Mouse (Mus musculus) MEL (cell line): ENCODE measurements around the gene Rpl7a. TPM values are rescaled to one million over a fixed set of nuclear protein-coding genes. Genes with fewer than 3 reads are reported as not detected.

Experiments
- DNase-seq: peaks from one replicate; pipeline ENCODE4 v3.0.0; 2011; ENCODE audit warnings: low read depth, low spot score
- H3K27ac ChIP-seq: 2 replicates; pipeline ENCODE4 v1.5.1; 2012; ENCODE audit warnings: low read depth, mild to moderate bottlenecking, control low read depth, low read length, moderate library complexity; ENCODE audit not compliant: control insufficient read depth
- H3K27me3 ChIP-seq, 2 experiments: fragments of 150-350 bp in 1 of 2; sonication (generic) in 1 of 2; 2 replicates each; pipeline ENCODE4 v1.6.1; 2012; ENCODE audit warnings: low read length in 2 of 2, mild to moderate bottlenecking in 2 of 2, improper control_type of control experiment in 1 of 2, moderate library complexity in 1 of 2; ENCODE audit not compliant: insufficient read depth in 2 of 2, control insufficient read depth in 1 of 2
- H3K36me3 ChIP-seq, 2 experiments: 2 replicates each; pipeline ENCODE4 v1.6.1; 2012 to 2014; ENCODE audit warnings: low read length in 2 of 2, improper control_type of control experiment in 1 of 2, inconsistent platforms in 1 of 2, mild to moderate bottlenecking in 1 of 2; ENCODE audit not compliant: insufficient read depth in 2 of 2, control insufficient read depth in 1 of 2
- H3K4me1 ChIP-seq, 2 experiments: fragments of 150-350 bp in 1 of 2; sonication (generic) in 1 of 2; 2 replicates each; pipeline ENCODE4 v1.6.1; 2012; ENCODE audit warnings: low read length in 2 of 2, improper control_type of control experiment in 1 of 2, mild to moderate bottlenecking in 1 of 2; ENCODE audit not compliant: insufficient read depth in 2 of 2, control insufficient read depth in 1 of 2
- H3K4me3 ChIP-seq, 2 experiments: fragments of 150-350 bp in 1 of 2; sonication (generic) in 1 of 2; 2 replicates each; pipeline ENCODE4 v1.5.1; 2012; ENCODE audit warnings: low read depth in 2 of 2, low read length in 2 of 2, mild to moderate bottlenecking in 2 of 2, moderate library complexity in 2 of 2, control low read depth in 1 of 2, improper control_type of control experiment in 1 of 2; ENCODE audit not compliant: control insufficient read depth in 1 of 2, insufficient read depth in 1 of 2
- H3K79me2 ChIP-seq: 2 replicates; pipeline ENCODE4 v1.6.1; 2012; ENCODE audit warnings: mild to moderate bottlenecking, low read length, moderate library complexity; ENCODE audit not compliant: control insufficient read depth, poor library complexity, insufficient read depth
- H3K9ac ChIP-seq: 2 replicates; pipeline ENCODE4 v1.6.1; 2012; ENCODE audit warnings: low read depth, mild to moderate bottlenecking, control low read depth, low read length, moderate library complexity; ENCODE audit not compliant: control insufficient read depth, poor library complexity, severe bottlenecking
- H3K9me3 ChIP-seq: fragments of 150-350 bp; sonication (generic); replicated peaks from 2 replicates; pipeline ENCODE4 v1.6.1; 2012; ENCODE audit warnings: mild to moderate bottlenecking, low read length, improper control_type of control experiment, moderate library complexity; ENCODE audit not compliant: insufficient read depth
- CHD1 ChIP-seq: IDR thresholded peaks from 2 replicates; pipeline ENCODE4 v1.6.1; 2012; ENCODE audit warnings: low read depth, mild to moderate bottlenecking, inconsistent platforms, low read length, improper control_type of control experiment
- E2F4 ChIP-seq: IDR thresholded peaks from 2 replicates; pipeline ENCODE4 v1.6.1; 2011; ENCODE audit warnings: low read depth, low read length, improper control_type of control experiment, borderline replicate concordance
- ELF1 ChIP-seq: IDR thresholded peaks from 2 replicates; pipeline ENCODE4 v1.6.1; 2014; ENCODE audit warnings: low read depth, mild to moderate bottlenecking, inconsistent platforms, low read length, improper control_type of control experiment, moderate library complexity
- EP300 ChIP-seq, 2 experiments: IDR thresholded peaks; 2 replicates each; pipeline ENCODE4 v1.6.1; 2011; ENCODE audit warnings: improper control_type of control experiment in 2 of 2, low read length in 2 of 2, low read depth in 1 of 2, mild to moderate bottlenecking in 1 of 2
- ETS1 ChIP-seq: IDR thresholded peaks from 2 replicates; pipeline ENCODE4 v1.6.1; 2012; ENCODE audit warnings: low read depth, mild to moderate bottlenecking, inconsistent platforms, low read length, improper control_type of control experiment, moderate library complexity
- GABPA ChIP-seq: IDR thresholded peaks from 2 replicates; pipeline ENCODE4 v1.6.1; 2012; ENCODE audit warnings: low read depth, mild to moderate bottlenecking, inconsistent platforms, low read length, improper control_type of control experiment, moderate library complexity
- GATA1 ChIP-seq: IDR thresholded peaks from 2 replicates; pipeline ENCODE4 v1.6.1; 2011; ENCODE audit warnings: low read depth, low read length, improper control_type of control experiment
- MAFK ChIP-seq: IDR thresholded peaks from 2 replicates; pipeline ENCODE4 v1.6.1; 2011; ENCODE audit warnings: low read depth, mild to moderate bottlenecking, low read length, improper control_type of control experiment, borderline replicate concordance
- MAX ChIP-seq: IDR thresholded peaks from 2 replicates; pipeline ENCODE4 v1.6.1; 2011; ENCODE audit warnings: low read length, improper control_type of control experiment
- MXI1 ChIP-seq: IDR thresholded peaks from 2 replicates; pipeline ENCODE4 v1.6.1; 2011; ENCODE audit warnings: mild to moderate bottlenecking, low read depth, low read length, improper control_type of control experiment
- MYC ChIP-seq: IDR thresholded peaks from 2 replicates; pipeline ENCODE4 v1.6.1; 2011; ENCODE audit warnings: low read depth, mild to moderate bottlenecking, low read length, improper control_type of control experiment, moderate library complexity
- NRF1 ChIP-seq: IDR thresholded peaks from 2 replicates; pipeline ENCODE4 v1.6.1; 2014; ENCODE audit warnings: low read depth, mild to moderate bottlenecking, inconsistent platforms, low read length, improper control_type of control experiment, moderate library complexity; ENCODE audit not compliant: poor library complexity, insufficient read depth, severe bottlenecking
- POLR2A ChIP-seq, 2 experiments: IDR thresholded peaks; 2 replicates each; pipeline ENCODE4 v1.6.1; 2011 to 2012; ENCODE audit warnings: low read length in 2 of 2, mild to moderate bottlenecking in 2 of 2, control low read depth in 1 of 2, improper control_type of control experiment in 1 of 2, low read depth in 1 of 2, moderate library complexity in 1 of 2; ENCODE audit not compliant: control insufficient read depth in 1 of 2, insufficient read depth in 1 of 2, poor library complexity in 1 of 2
- POLR2AphosphoS2 ChIP-seq: IDR thresholded peaks from 2 replicates; pipeline ENCODE4 v1.6.1; 2011; ENCODE audit warnings: low read length, improper control_type of control experiment
- POLR2AphosphoS5 ChIP-seq: IDR thresholded peaks from 2 replicates; pipeline ENCODE4 v1.6.1; 2012; ENCODE audit warnings: low read depth, borderline replicate concordance, mild to moderate bottlenecking, inconsistent platforms, low read length, moderate library complexity, mixed read lengths
- RCOR1 ChIP-seq: IDR thresholded peaks from 2 replicates; pipeline ENCODE4 v1.6.1; 2012; ENCODE audit warnings: low read depth, mild to moderate bottlenecking, inconsistent platforms, low read length, improper control_type of control experiment
- SIN3A ChIP-seq: IDR thresholded peaks from 2 replicates; pipeline ENCODE4 v1.6.1; 2012; ENCODE audit warnings: low read length, improper control_type of control experiment, inconsistent platforms
- SMC3 ChIP-seq: IDR thresholded peaks from 2 replicates; pipeline ENCODE4 v1.6.1; 2011; ENCODE audit warnings: low read depth, low read length, improper control_type of control experiment
- TAL1 ChIP-seq: IDR thresholded peaks from 2 replicates; pipeline ENCODE4 v1.6.1; 2012; ENCODE audit warnings: mild to moderate bottlenecking, inconsistent platforms, low read length, moderate library complexity, mixed read lengths
- TBP ChIP-seq: IDR thresholded peaks from 2 replicates; pipeline ENCODE4 v1.8.0; 2011; ENCODE audit warnings: low read depth, low read length, improper control_type of control experiment
- UBTF ChIP-seq: IDR thresholded peaks from 2 replicates; pipeline ENCODE4 v1.6.1; 2012; ENCODE audit warnings: low read depth, mild to moderate bottlenecking, inconsistent platforms, low read length, improper control_type of control experiment, moderate library complexity, borderline replicate concordance; ENCODE audit not compliant: insufficient read depth
- ZKSCAN1 ChIP-seq: IDR thresholded peaks from 2 replicates; pipeline ENCODE4 v1.6.1; 2012; ENCODE audit warnings: low read depth, mild to moderate bottlenecking, inconsistent platforms, low read length, improper control_type of control experiment, moderate library complexity
- ZMIZ1 ChIP-seq: IDR thresholded peaks from 2 replicates; pipeline ENCODE4 v1.6.1; 2012; ENCODE audit warnings: low read depth, mild to moderate bottlenecking, inconsistent platforms, low read length, improper control_type of control experiment, moderate library complexity
- ZNF384 ChIP-seq: IDR thresholded peaks from 2 replicates; pipeline ENCODE4 v1.6.1; 2012; ENCODE audit warnings: low read depth, mild to moderate bottlenecking, inconsistent platforms, low read length, improper control_type of control experiment
- polyA plus RNA-seq, 2 experiments: library from polyadenylated mRNA; stranded (reverse) in 1 of 2; unstranded in 1 of 2; fragments of >175 nt in 1 of 2; fragments of >200 nt in 1 of 2; gene quantifications; 2 replicates each; pipeline versions ENCODE4 v1.2.1 to v1.2.4; 2012; ENCODE audit warnings: low replicate concordance in 2 of 2, low read depth in 1 of 2; ENCODE audit not compliant: insufficient read length in 2 of 2, insufficient read depth in 1 of 2, missing spikeins in 1 of 2
- total RNA-seq: library from RNA; depleted of rRNA; stranded (reverse); fragments of 300-350 nt; gene quantifications from 2 replicates; pipeline ENCODE4 v1.2.3, GENCODE M21; 2012

The Rpl7a gene
- total and polyA plus RNA-seq, 3 experiments: 1,526 to 3,335 TPM; not detected in 1

DNA sequence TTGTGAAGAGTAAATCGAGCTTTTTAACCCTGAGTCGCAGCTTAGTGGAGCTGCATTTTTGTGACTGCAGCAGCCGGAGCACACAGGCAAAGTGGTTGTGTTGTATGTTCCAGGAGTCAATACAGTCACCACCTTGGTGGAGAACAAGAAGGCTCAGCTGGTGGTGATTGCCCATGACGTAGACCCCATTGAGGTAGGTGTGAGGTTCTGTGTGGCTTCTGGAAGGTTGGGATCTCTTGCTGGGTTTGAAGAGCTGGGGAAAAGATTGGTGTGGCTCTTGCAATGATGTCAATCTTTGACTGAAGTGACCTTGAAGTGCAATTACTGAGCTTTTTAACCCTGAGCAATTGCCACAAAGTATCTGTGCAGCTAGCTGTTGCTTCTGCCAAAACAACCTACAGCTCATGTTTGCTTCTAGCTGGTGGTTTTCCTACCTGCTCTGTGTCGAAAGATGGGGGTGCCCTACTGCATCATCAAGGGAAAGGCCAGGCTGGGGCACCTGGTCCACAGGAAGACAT is 1.7 kb downstream of the Rpl7a start:
- Histone ChIP-seq H3K27ac (peak overlapping the region; percentile 71), H3K4me3 (peak overlapping the region; percentile 44 to 78), H3K4me1 (peaks cover 2 to 19% of the 10 kb centered on the region in 2 experiments; a peak in 3 of 4 replicates)

GRCm38 (mm10) chr2:26913416-26914147 is 3.0 kb downstream of the Rpl7a start:
- Histone ChIP-seq H3K4me3 (peak overlapping the region; percentile 4 to 78; a peak in 2 of 4 replicates), H3K4me1 (peaks cover 2 to 22% of the 10 kb centered on the region in 2 experiments; a peak in 3 of 4 replicates), H3K27me3 (no peaks in the 10 kb centered on the region), H3K79me2 (peaks cover 79% of the 10 kb centered on the region), H3K9ac (peak overlapping the region; percentile 87), H3K27ac (peak overlapping the region; percentile 54), H3K9me3 (no peaks in the 10 kb centered on the region), H3K36me3 (peaks cover 5 to 21% of the 10 kb centered on the region in 2 experiments; a peak in 3 of 4 replicates)
- TF ChIP-seq UBTF (no peak), POLR2A (IDR thresholded peaks at IDR 0.05; ENCODE audit: control insufficient read depth in 1 of 2, insufficient read depth in 1 of 2, low read depth in 1 of 2, low read length in 2 of 2, poor library complexity in 1 of 2) (peak; percentile 9 to 71; a peak in 2 of 4 replicates), GABPA (no peak), ETS1 (peak; percentile 21), ZNF384 (no peak), TAL1 (peak; percentile 17; the same call in 1 of the 2 replicates), GATA1 (peak; percentile 84), ZKSCAN1 (no peak), E2F4 (no peak), ZMIZ1 (0 out of 2 replicates have a peak, but pooled peaks have one; percentile 16), POLR2AphosphoS5 (peak; percentile 74; the same call in 1 of the 2 replicates), POLR2AphosphoS2 (peak; percentile 76; the same call in 1 of the 2 replicates), ELF1 (peak; percentile 70), MYC (peak; percentile 71; the same call in 1 of the 2 replicates), SIN3A (0 out of 2 replicates have a peak, but pooled peaks have one; percentile 35), TBP (peak; percentile 61; the same call in 1 of the 2 replicates), EP300 (IDR thresholded peaks at IDR 0.05; ENCODE audit: low read depth in 1 of 2, low read length in 2 of 2) (peak in 1 of 2 experiments; percentile 41; a peak in 3 of 4 replicates), NRF1 (no peak), SMC3 (peak; percentile 34), MAX (no peak), RCOR1 (peak; percentile 35; the same call in 1 of the 2 replicates)
- DNase-seq: peak; percentile 85

More for the DNA sequence above, 1.7 kb downstream of the Rpl7a start:
- Histone ChIP-seq H3K79me2 (peaks cover 80% of the 10 kb centered on the region), H3K27me3 (no peaks in the 10 kb centered on the region), H3K36me3 (peaks cover 5 to 24% of the 10 kb centered on the region in 2 experiments; a peak in 3 of 4 replicates), H3K9ac (peak overlapping the region; percentile 87), H3K9me3 (no peaks in the 10 kb centered on the region)
- DNase-seq: peak; percentile 43
- TF ChIP-seq MAFK (no peak), MAX (no peak), TAL1 (no peak), CHD1 (peak; percentile 66; the same call in 1 of the 2 replicates), MXI1 (0 out of 2 replicates have a peak, but pooled peaks have one; percentile 40), POLR2A (IDR thresholded peaks at IDR 0.05; ENCODE audit: control insufficient read depth in 1 of 2, insufficient read depth in 1 of 2, low read depth in 1 of 2, low read length in 2 of 2, poor library complexity in 1 of 2) (0 out of 4 replicates have a peak, but pooled peaks of 1 of the 2 experiments have one; percentile 12)
